Mouse (Mus musculus): Measurements from ENCODE around the gene Kcnd3.

DNA sequence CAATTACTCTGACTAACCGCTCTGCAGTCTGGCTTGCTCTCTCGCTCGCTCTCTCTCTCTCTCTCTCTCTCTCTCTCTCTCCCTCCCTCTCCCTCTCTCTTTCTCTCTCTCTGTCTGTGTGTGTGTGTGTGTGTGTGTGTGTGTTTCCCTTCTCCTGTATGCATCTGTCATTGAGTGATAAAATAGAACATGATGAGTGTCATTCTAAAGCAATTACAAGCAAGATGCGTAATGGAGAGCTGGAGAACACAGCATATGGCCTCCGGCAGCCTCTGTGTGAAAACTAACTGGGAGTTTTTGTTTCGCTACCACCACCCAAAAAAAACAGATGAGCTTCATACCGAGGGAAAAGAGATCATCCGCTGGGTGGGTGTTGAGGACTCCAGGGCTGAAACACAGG lies 29.3 kb downstream of the Kcnd3 start:
- TF ChIP-seq POLR2A (IDR thresholded peaks at IDR 0.05; ENCODE audit: insufficient read depth, low read depth, low read length) (no peak), CTCF (IDR thresholded peaks at IDR 0.05) (no peak)

Measured in heart, adult 2 months (tissue).